Mouse (Mus musculus) lung, embryonic 16.5 days (tissue): ENCODE results near the gene Clic5. TPM values are rescaled to one million over a fixed set of nuclear protein-coding genes. Genes with fewer than 3 reads are reported as not detected.

Experiments
- ATAC-seq: fragments of 200-750 bp; cut with Nextera tagmentation; 2 replicates; pipeline ENCODE4 v1.8.0; 2017; ENCODE audit warnings: low read depth, mild to moderate bottlenecking, moderate library complexity
- H3K27ac ChIP-seq: fragments of 300-500 bp; sonication (generic); 2 replicates; pipeline ENCODE4 v1.5.1; 2014; ENCODE audit warnings: mild to moderate bottlenecking, control low read depth, low read length
- H3K27me3 ChIP-seq: fragments of 300-500 bp; sonication (generic); 2 replicates; pipeline ENCODE4 v1.6.1; 2014; ENCODE audit warnings: low read depth, low read length, mixed read lengths; ENCODE audit not compliant: control insufficient read depth, insufficient read depth
- H3K36me3 ChIP-seq: fragments of 300-500 bp; sonication (generic); 2 replicates; pipeline ENCODE4 v1.6.1; 2014; ENCODE audit warnings: low read length; ENCODE audit not compliant: control insufficient read depth, insufficient read depth
- H3K4me1 ChIP-seq: fragments of 300-500 bp; sonication (generic); replicated peaks from 2 replicates; pipeline ENCODE4 v1.6.1; 2014; ENCODE audit warnings: low read length, mixed read lengths; ENCODE audit not compliant: control insufficient read depth, insufficient read depth
- H3K4me2 ChIP-seq: fragments of 300-500 bp; sonication (generic); 2 replicates; pipeline ENCODE4 v1.6.1; 2014; ENCODE audit warnings: low read depth, low read length, control low read depth
- H3K4me3 ChIP-seq: fragments of 300-500 bp; sonication (generic); 2 replicates; pipeline ENCODE4 v1.5.1; 2014; ENCODE audit warnings: mild to moderate bottlenecking, low read length, control low read depth
- H3K9ac ChIP-seq: fragments of 300-500 bp; sonication (generic); 2 replicates; pipeline ENCODE4 v1.6.1; 2014; ENCODE audit warnings: low read length, control low read depth
- H3K9me3 ChIP-seq: fragments of 300-500 bp; sonication (generic); 2 replicates; pipeline ENCODE4 v1.6.1; 2016; ENCODE audit warnings: low read length; ENCODE audit not compliant: control insufficient read depth
- WGBS: fragments of 180-500 bp; shearing (Covaris S2); extraction: QIAGEN DNeasy Blood & Tissue Kit; methylation state at CpG from one replicate; pipeline ENCODE4 v1.1.7; 2014; 5-methylcytosine and 5-hydroxymethylcytosine counted together
- polyA plus RNA-seq: library from polyadenylated mRNA; unstranded; fragments of >200 nt; fragmentation: Nextera tagmentation; extraction: Ambion mirVana; gene quantifications from 2 replicates; pipeline ENCODE4 v1.2.1, GENCODE M21; 2015

The Clic5 gene
- 24.8 and 29.1 TPM in 2 replicates for polyA plus RNA-seq

DNA sequence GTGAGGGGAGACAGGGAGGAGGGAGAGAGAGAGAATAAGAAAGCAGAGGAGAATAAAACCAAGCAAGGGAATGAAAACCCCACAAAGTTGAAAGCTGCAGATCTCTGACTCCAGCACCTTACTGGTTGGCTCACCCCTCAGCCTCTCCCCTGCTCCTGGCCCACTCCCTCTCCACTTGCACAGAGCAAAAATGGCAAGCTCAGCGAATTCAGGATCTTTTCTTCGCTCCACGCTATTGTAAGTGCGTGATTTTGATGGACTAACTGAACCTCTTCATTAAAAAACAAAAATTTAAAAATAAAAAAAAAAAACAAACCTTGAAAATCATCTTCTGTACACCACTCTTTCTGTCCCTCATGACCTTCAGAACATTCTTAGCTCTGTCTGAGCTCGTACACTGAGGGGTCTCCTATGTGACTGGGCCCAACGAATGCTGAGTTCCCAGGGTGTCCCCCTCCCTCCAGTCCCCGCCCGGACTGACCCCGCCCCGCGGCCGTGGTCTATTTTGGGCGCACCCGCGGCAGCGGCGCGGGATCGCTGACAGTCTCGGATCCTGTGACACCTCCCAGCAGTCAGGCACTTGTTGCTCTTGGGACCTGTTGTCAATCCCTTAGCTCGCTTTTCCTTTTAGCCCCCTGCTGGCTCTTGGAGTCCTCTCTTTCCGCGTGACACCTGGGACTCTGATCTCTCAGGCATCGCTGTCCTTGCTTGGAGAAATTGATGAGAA, at the start of gene Clic5:
Gene Clic5 (plus strand): TSS at position 543 of the 727 bp plus-strand sequence.
- Histone ChIP-seq H3K4me3 (peak within 1 kb of the TSS; percentile 58), H3K4me1 (no peaks in the 10 kb centered on the region; the same call in 1 of the 2 replicates), H3K27ac (peak within 1 kb of the TSS; percentile 63), H3K4me2 (peak within 1 kb of the TSS; percentile 74), H3K9me3 (no peaks in the 10 kb centered on the region), H3K36me3 (no peaks in the 10 kb centered on the region), H3K9ac (peak within 1 kb of the TSS; percentile 68), H3K27me3 (peaks cover 5% of the 10 kb centered on the region)
- ATAC-seq: peak; percentile 81
- WGBS: 4% methylated on average over 24 of the region's 24 CpGs

DNA sequence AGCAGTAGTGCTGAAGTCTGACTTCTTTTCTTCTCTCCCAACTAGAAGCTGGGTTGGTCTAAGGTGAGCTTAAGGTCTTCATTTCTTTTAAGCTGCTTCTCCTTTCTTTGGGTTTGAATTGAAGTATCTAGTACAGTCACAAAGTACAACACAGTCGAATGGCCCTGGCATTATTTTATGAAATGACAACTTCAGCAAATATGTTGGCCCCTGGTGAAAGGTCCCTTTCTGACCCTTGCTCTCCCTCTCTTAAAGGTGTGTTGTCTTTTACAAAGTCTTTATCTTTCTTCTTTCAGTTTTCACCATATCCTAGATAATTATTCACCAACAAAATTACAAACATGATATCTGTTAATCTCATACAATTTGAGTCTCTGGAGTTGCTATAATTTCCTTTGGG, 42.6 kb upstream of the Clic5 start:
- H3K27me3 ChIP-seq: no peaks in the 10 kb centered on the region
- 74% methylated on average over 1 of the region's 1 CpGs for WGBS
- H3K9ac ChIP-seq: no peak overlapping the region
- no peak overlapping the region for H3K4me3 ChIP-seq
- H3K27ac ChIP-seq: no peak overlapping the region
- no peaks in the 10 kb centered on the region for H3K4me1 ChIP-seq
- H3K4me2 ChIP-seq: no peak overlapping the region
- ATAC-seq: no peak
- no peaks in the 10 kb centered on the region for H3K9me3 ChIP-seq
- H3K36me3 ChIP-seq: no peaks in the 10 kb centered on the region

DNA sequence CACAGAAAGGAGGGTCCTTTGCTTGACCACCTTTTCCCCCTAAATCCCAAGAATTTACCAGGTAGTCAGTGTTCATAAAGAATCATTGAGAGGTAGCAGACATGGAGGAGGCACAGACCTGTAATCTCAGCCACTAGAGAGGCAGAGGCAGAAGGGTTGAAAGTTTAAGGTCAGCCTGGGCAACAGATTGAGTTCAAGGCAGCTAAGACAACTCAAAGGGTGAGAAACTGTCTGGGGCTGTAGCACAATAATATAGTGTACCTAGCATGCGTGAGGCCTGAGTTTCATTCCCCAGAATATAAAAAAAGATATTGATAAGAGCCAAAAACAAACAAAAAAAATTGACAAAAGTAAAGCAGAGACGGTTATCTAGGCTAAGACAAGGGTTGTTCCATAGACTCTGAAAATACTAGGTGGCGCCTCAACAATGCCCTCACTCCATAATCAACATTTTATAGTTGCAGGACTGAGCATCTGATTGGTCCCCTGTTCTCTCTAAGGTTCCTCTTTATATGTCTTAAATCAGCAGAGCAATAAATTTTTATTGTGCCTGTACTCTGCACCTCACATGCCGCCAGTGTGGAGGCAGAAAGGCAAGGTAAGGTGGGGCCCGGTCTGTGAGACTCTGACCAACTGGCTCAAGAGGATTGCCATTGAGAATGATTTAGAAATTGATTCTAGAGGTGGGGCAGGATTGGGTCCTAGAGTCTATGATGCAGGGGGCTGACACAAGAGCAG, 40.1 kb upstream of the Clic5 start:
- WGBS: 89% methylated on average over 5 of the region's 5 CpGs
- Histone ChIP-seq H3K36me3 (no peaks in the 10 kb centered on the region), H3K4me1 (no peaks in the 10 kb centered on the region), H3K4me3 (no peak overlapping the region), H3K9ac (no peak overlapping the region), H3K4me2 (no peak overlapping the region), H3K27me3 (no peaks in the 10 kb centered on the region), H3K27ac (no peak overlapping the region), H3K9me3 (no peaks in the 10 kb centered on the region)
- ATAC-seq: no peak

DNA sequence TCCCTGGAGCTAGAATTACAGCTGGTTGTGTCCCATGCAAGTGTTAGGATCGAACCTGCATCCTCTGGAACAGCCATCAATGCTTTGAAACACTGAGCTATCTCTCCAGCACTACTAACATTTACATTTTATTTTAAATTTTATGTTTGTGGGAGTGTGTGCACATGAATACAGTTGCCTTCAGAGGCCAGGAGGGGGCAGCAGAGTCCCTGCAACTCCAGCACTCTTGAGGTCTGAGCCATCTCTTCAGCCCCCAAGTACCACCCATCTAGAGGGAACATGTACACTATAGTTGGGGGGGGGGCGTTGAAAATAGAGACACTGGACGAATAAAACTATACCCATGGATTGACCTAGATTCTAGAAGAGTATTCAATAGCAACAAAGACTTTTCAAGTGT, 37.3 kb upstream of the Clic5 start:
- no peak overlapping the region; the same call in 1 of the 2 replicates for H3K27ac ChIP-seq
- H3K4me3 ChIP-seq: no peak overlapping the region
- H3K27me3 ChIP-seq: no peaks in the 10 kb centered on the region
- H3K9ac ChIP-seq: no peak overlapping the region
- no peak overlapping the region for H3K4me2 ChIP-seq
- 0 out of 2 replicates have a peak, but pooled peaks cover 2% of the 10 kb centered on the region for H3K4me1 ChIP-seq
- WGBS: 59% methylated on average over 3 of the region's 3 CpGs
- no peaks in the 10 kb centered on the region for H3K36me3 ChIP-seq
- H3K9me3 ChIP-seq: no peaks in the 10 kb centered on the region
- 0 out of 2 replicates have a peak, but pooled peaks have one; percentile 18 for ATAC-seq

DNA sequence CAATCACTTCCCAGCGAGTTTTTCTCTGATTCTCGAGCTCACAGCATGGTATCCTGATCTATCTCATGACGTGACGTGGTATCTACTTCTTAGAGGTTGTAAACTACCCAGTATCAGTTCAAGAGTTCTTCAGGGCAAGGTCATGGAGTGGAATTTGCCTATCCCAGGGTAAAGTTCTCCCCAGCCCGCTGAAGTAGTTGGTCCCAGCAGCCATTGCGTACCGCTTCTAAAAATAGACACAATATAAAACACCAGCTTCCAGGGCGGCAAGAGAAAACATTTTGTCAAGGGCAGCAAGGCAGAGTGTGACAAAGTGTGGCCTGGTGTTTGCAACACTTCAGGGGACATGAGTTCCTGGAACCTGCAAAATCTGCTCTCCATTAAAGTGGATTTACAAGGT, 36.5 kb upstream of the Clic5 start:
- Histone ChIP-seq H3K4me2 (no peak overlapping the region), H3K4me1 (0 out of 2 replicates have a peak, but pooled peaks cover 2% of the 10 kb centered on the region), H3K27me3 (no peaks in the 10 kb centered on the region), H3K36me3 (no peaks in the 10 kb centered on the region), H3K9ac (no peak overlapping the region), H3K27ac (peak overlapping the region; percentile 5), H3K9me3 (no peaks in the 10 kb centered on the region), H3K4me3 (no peak overlapping the region)
- WGBS: 36% methylated on average over 8 of the region's 8 CpGs
- peak; percentile 28; the same call in 1 of the 2 replicates for ATAC-seq

DNA sequence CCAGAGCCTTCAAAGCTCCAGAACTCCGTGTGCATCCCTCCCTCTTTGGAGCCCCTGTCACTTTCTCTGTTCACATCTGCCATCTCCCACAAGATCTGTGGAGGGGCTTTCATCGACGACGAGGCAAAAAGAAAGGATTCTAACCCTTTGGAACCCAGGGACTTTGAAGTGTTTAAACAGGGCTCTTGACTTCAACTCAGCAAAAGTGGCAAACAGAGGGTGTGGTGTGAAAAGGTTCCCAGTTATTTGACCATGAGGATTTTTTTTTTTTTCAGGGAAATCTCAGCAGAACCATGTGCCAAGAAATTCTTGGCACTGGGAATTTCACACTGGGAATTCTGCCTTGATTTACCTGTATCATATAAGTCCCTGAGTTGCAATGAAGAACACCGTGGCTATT, 34.5 kb upstream of the Clic5 start:
- H3K27me3 ChIP-seq: no peaks in the 10 kb centered on the region
- 0 out of 2 replicates have a peak, but pooled peaks cover 2% of the 10 kb centered on the region for H3K4me1 ChIP-seq
- H3K36me3 ChIP-seq: no peaks in the 10 kb centered on the region
- H3K27ac ChIP-seq: peak overlapping the region; percentile 66
- 28% methylated on average over 5 of the region's 5 CpGs for WGBS
- H3K9ac ChIP-seq: 0 out of 2 replicates have a peak overlapping the region, but pooled peaks have one; percentile 13
- no peaks in the 10 kb centered on the region for H3K9me3 ChIP-seq
- H3K4me3 ChIP-seq: peak overlapping the region; percentile 7; the same call in 1 of the 2 replicates
- H3K4me2 ChIP-seq: peak overlapping the region; percentile 32; the same call in 1 of the 2 replicates
- peak; percentile 64; the same call in 1 of the 2 replicates for ATAC-seq

DNA sequence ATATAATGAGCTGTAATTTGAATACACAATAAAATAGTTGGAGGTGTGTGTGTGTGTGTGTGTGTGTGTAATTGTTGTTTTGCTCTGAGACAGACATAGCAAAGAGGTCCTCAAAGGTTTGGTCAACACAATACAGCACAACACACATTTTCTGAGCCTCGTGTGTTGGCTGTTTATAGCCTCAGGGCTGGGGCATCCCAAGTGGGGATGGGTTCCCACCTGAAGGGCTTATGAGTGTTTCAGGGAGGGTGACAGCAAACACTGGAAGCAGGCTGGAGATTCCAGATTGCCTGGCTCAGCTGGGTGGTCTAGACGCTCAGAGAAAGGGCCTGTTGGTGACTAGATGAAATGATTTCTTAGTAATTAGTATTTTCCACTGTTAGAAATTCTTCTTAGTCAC, 33.2 kb upstream of the Clic5 start:
- 48% methylated on average over 2 of the region's 2 CpGs for WGBS
- H3K4me1 ChIP-seq: 0 out of 2 replicates have a peak, but pooled peaks cover 2% of the 10 kb centered on the region
- ATAC-seq: no peak
- peak overlapping the region; percentile 18 for H3K27ac ChIP-seq
- H3K27me3 ChIP-seq: no peaks in the 10 kb centered on the region
- no peaks in the 10 kb centered on the region for H3K9me3 ChIP-seq
- H3K4me3 ChIP-seq: no peak overlapping the region
- H3K9ac ChIP-seq: no peak overlapping the region
- no peaks in the 10 kb centered on the region for H3K36me3 ChIP-seq
- H3K4me2 ChIP-seq: no peak overlapping the region

DNA sequence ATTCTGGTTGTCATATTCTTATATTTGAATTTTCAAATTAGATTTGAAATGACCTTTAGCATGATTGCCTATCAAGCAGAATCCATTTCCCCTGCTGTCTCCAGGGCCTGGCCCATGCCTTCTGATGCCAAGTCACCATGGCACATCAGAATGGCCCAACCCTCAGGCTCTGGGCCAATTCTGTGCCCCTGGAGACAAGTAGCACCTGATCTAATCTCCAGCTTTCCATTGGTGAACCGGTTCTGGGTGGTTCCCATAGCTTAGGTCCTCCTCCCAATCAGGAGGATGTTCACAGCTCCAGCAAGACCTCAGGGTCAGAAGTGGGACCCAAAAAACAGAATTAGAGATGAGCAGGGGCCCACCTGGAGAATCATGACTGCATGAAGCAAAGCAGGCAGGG, 30.2 kb upstream of the Clic5 start:
- H3K27me3 ChIP-seq: no peaks in the 10 kb centered on the region
- no peak for ATAC-seq
- no peak overlapping the region for H3K4me3 ChIP-seq
- H3K9ac ChIP-seq: no peak overlapping the region
- H3K36me3 ChIP-seq: no peaks in the 10 kb centered on the region
- peaks cover 13% of the 10 kb centered on the region for H3K4me1 ChIP-seq
- H3K27ac ChIP-seq: no peak overlapping the region
- 63% methylated on average over 1 of the region's 1 CpGs for WGBS
- no peaks in the 10 kb centered on the region for H3K9me3 ChIP-seq
- no peak overlapping the region for H3K4me2 ChIP-seq

DNA sequence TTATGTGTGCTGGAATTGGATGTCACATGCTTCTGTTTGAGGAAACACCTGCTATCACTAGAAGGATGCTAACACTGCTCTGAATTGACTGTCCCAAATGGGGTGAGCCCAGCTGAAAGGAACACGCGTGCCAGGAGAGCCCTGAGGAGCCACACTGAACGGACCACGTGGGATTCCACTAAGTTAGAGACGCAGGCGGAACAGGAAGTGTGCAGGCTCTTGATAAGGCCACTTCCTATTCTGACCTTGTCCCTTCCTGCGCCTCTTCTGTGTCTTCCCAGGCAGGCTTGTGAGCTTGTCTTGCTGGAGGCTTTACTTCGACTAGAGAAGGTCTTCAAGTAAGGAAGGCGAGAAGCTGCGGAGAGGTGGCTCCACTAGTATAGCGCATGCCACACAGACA, 27.9 kb upstream of the Clic5 start:
- H3K9ac ChIP-seq: no peak overlapping the region
- H3K36me3 ChIP-seq: no peaks in the 10 kb centered on the region
- 82% methylated on average over 11 of the region's 11 CpGs for WGBS

More for the DNA sequence above, 27.9 kb upstream of the Clic5 start:
- no peak overlapping the region for H3K27ac ChIP-seq
- no peaks in the 10 kb centered on the region for H3K9me3 ChIP-seq
- no peak overlapping the region for H3K4me2 ChIP-seq
- ATAC-seq: no peak
- no peak overlapping the region for H3K4me3 ChIP-seq
- no peaks in the 10 kb centered on the region for H3K27me3 ChIP-seq
- peaks cover 13% of the 10 kb centered on the region for H3K4me1 ChIP-seq
